Mouse (Mus musculus) midbrain, embryonic 16.5 days (tissue): Measurements from ENCODE around the gene Sf3a2. TPM values are rescaled to one million over a fixed set of nuclear protein-coding genes. Genes with fewer than 3 reads are reported as not detected.
"Not testable (repeated sequence)": the region's sequence is repeated elsewhere in the genome, so short reads cannot be mapped to it uniquely, and the experiment has no call there.

Source experiments
- ATAC-seq: fragments of 200-750 bp; cut with Nextera tagmentation; 2 replicates; pipeline ENCODE4 v1.8.0; 2017; ENCODE audit warnings: moderate TSS enrichment
- H3K27ac ChIP-seq: fragments of 300-500 bp; sonication (generic); 2 replicates; pipeline ENCODE4 v1.5.1; 2014; ENCODE audit warnings: mild to moderate bottlenecking, low read length, mixed read lengths
- H3K27me3 ChIP-seq: fragments of 300-500 bp; sonication (generic); 2 replicates; pipeline ENCODE4 v1.6.1; 2014; ENCODE audit warnings: low read depth, low read length, mixed read lengths; ENCODE audit not compliant: control insufficient read depth, insufficient read depth
- H3K36me3 ChIP-seq: fragments of 300-500 bp; sonication (generic); 2 replicates; pipeline ENCODE4 v1.6.1; 2014; ENCODE audit warnings: mild to moderate bottlenecking, low read length, moderate library complexity, mixed read lengths; ENCODE audit not compliant: control insufficient read depth, insufficient read depth
- H3K4me1 ChIP-seq: fragments of 300-500 bp; sonication (generic); 2 replicates; pipeline ENCODE4 v1.6.1; 2014; ENCODE audit warnings: mild to moderate bottlenecking, low read length, mixed read lengths; ENCODE audit not compliant: control insufficient read depth, insufficient read depth
- H3K4me2 ChIP-seq: fragments of 300-500 bp; sonication (generic); 2 replicates; pipeline ENCODE4 v1.6.1; 2014; ENCODE audit warnings: mild to moderate bottlenecking, low read length, mixed read lengths
- H3K4me3 ChIP-seq: fragments of 300-500 bp; sonication (generic); 2 replicates; pipeline ENCODE4 v1.5.1; 2014; ENCODE audit warnings: low read depth, mild to moderate bottlenecking, low read length, moderate library complexity, mixed read lengths
- H3K9ac ChIP-seq: fragments of 300-500 bp; sonication (generic); 2 replicates; pipeline ENCODE4 v1.6.1; 2014; ENCODE audit warnings: low read depth, low read length, mixed read lengths
- H3K9me3 ChIP-seq: fragments of 300-500 bp; sonication (generic); replicated peaks from 2 replicates; pipeline ENCODE4 v1.6.1; 2014; ENCODE audit warnings: mild to moderate bottlenecking, low read length, mixed read lengths; ENCODE audit not compliant: control insufficient read depth, poor library complexity, severe bottlenecking
- WGBS: fragments of 180-500 bp; shearing (Covaris S2); extraction: QIAGEN DNeasy Blood & Tissue Kit; methylation state at CpG from one replicate; pipeline ENCODE4 v1.1.7; 2014; 5-methylcytosine and 5-hydroxymethylcytosine counted together
- polyA plus RNA-seq: library from polyadenylated mRNA; unstranded; fragments of >200 nt; fragmentation: Nextera tagmentation; extraction: Ambion mirVana; gene quantifications from 2 replicates; pipeline ENCODE4 v1.2.1, GENCODE M21; 2015

Sf3a2 gene
- polyA plus RNA-seq, 1 experiment from 2014 or later: 60.6 TPM

- Histone ChIP-seq H3K27me3 (peaks cover 6% of the 10 kb centered on the region; the same call in 1 of the 2 replicates), H3K4me3 (no peak overlapping the region), H3K9ac (no peak overlapping the region), H3K4me2 (no peak overlapping the region), H3K4me1 (no peaks in the 10 kb centered on the region), H3K27ac (no peak overlapping the region), H3K9me3 (no peaks in the 10 kb centered on the region), H3K36me3 (no peaks in the 10 kb centered on the region)
- WGBS: 57% methylated on average over 7 of the region's 7 CpGs
- ATAC-seq: no peak
Observed at GRCm38 (mm10) chr10:80814800-80815199, 16.8 kb downstream of the Sf3a2 start.

DNA sequence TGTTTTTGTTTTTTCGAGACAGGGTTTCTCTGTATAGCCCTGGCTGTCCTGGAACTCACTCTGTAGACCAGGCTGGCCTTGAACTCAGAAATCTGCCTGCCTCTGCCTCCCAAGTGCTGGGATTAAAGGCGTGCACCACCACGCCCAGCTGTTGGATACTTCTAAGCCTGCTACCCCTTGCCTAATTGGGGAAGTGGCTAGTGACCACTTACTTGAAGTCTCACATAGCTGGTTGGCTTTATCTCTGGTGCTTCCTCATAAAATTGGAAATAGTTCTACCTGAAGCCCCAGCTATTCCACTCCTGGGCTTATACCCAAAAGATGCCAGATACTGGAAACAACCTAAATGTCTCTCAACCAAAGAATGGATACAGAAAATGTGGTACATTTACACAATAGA is 18.3 kb downstream of the Sf3a2 start:
- H3K4me3 ChIP-seq, H3K27ac ChIP-seq, H3K36me3 ChIP-seq, H3K9ac ChIP-seq, H3K4me1 ChIP-seq, H3K27me3 ChIP-seq, ATAC-seq, H3K4me2 ChIP-seq, H3K9me3 ChIP-seq: not testable (repeated sequence)
- 83% methylated on average over 3 of the region's 3 CpGs for WGBS

DNA sequence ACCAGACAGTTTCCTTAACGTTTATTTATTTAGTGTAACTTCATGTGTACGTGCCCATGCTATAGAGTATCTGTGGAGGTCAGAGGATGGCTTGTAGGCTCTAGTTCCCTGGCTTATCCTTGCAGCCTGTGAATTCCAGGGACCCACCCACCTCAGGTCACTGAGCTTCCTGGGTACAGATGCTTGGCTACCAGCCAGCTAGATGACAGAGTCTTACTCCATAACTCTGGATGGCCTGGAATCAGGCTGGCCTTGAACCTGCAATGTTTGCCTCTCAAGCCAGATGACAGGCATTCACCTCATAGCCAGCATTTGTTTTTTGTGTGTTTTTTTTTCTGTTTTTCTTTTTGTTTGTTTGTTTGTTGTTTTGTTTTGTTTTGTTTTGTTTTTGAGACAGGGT is 19.2 kb downstream of the Sf3a2 start:
- H3K4me1 ChIP-seq: no peaks in the 10 kb centered on the region
- ATAC-seq: no peak
- H3K4me2 ChIP-seq: no peak overlapping the region
- no peak overlapping the region for H3K27ac ChIP-seq
- H3K4me3 ChIP-seq: no peak overlapping the region
- H3K9ac ChIP-seq: no peak overlapping the region
- WGBS: 83% methylated on average over 2 of the region's 2 CpGs
- H3K36me3 ChIP-seq: no peaks in the 10 kb centered on the region
- H3K27me3 ChIP-seq: 0 out of 2 replicates have a peak, but pooled peaks cover 3% of the 10 kb centered on the region
- no peaks in the 10 kb centered on the region for H3K9me3 ChIP-seq

GRCm38 (mm10) chr10:80817955-80818354 is 20.0 kb downstream of the Sf3a2 start:
- H3K36me3 ChIP-seq, H3K4me3 ChIP-seq, H3K4me1 ChIP-seq, H3K9ac ChIP-seq, H3K27ac ChIP-seq, H3K9me3 ChIP-seq, ATAC-seq, H3K27me3 ChIP-seq, H3K4me2 ChIP-seq: not testable (repeated sequence)
- WGBS: 85% methylated on average over 7 of the region's 7 CpGs

DNA sequence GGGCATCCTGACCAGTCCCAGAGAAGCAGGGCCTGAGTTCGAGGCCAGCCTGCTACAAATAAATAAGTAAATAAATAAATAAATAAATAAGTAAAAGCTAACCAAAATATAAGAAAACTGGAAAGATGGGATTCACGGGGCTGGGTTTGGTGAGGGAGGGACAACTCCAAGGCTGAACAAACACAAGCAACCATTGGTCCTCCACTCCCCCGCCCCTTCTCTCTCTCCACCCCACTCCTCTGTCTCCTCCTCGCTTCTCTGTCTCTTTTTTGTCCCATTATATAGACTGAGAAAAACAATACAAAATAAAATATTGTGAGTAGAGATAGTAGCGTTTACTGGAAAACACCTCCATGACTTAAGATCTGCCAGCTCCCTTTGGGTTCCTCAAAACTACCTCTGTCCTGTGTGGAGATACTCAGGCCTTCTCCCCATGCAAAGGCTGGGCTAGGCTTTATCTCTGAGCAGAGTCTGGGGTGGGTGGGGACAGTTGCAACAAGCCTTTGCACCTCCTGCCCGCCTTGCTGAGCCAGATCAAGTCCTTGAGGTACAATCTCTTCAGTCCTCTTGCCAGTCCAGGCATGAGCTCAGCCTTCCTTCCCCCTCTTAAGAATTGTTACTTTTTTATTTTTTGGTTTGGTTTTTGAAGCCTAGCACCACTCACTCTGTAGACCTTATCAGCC is 20.7 kb downstream of the Sf3a2 start:
- no peaks in the 10 kb centered on the region for H3K36me3 ChIP-seq
- H3K4me3 ChIP-seq: no peak overlapping the region
- no peak overlapping the region for H3K9ac ChIP-seq
- no peaks in the 10 kb centered on the region for H3K27me3 ChIP-seq
- no peaks in the 10 kb centered on the region for H3K9me3 ChIP-seq
- no peak for ATAC-seq
- 61% methylated on average over 6 of the region's 6 CpGs for WGBS
- no peaks in the 10 kb centered on the region for H3K4me1 ChIP-seq
- no peak overlapping the region for H3K4me2 ChIP-seq
- no peak overlapping the region for H3K27ac ChIP-seq

GRCm38 (mm10) chr10:80819406-80819805 is 21.4 kb downstream of the Sf3a2 start:
- Histone ChIP-seq H3K9me3 (no peaks in the 10 kb centered on the region), H3K4me2 (no peak overlapping the region), H3K4me1 (no peaks in the 10 kb centered on the region), H3K9ac (no peak overlapping the region), H3K27ac (no peak overlapping the region), H3K36me3 (no peaks in the 10 kb centered on the region), H3K27me3 (no peaks in the 10 kb centered on the region), H3K4me3 (no peak overlapping the region)
- ATAC-seq: no peak
- 61% methylated on average over 3 of the region's 3 CpGs for WGBS

- whole genome bisulfite sequencing: 41% methylated on average over 2 of the region's 2 CpGs
- no peak for ATAC-seq
- no peaks in the 10 kb centered on the region for H3K36me3 ChIP-seq
Observed at GRCm38 (mm10) chr10:80821991-80822390, 24.0 kb downstream of the Sf3a2 start.

GRCm38 (mm10) chr10:80822528-80822927 is 24.5 kb downstream of the Sf3a2 start:
- H3K4me2 ChIP-seq: no peak overlapping the region
- H3K27me3 ChIP-seq: no peaks in the 10 kb centered on the region
- no peaks in the 10 kb centered on the region for H3K9me3 ChIP-seq
- no peak overlapping the region for H3K4me3 ChIP-seq
- H3K27ac ChIP-seq: no peak overlapping the region
- no peaks in the 10 kb centered on the region for H3K36me3 ChIP-seq
- H3K4me1 ChIP-seq: peaks cover 2% of the 10 kb centered on the region
- no peak for ATAC-seq
- WGBS: 89% methylated on average over 5 of the region's 5 CpGs
- H3K9ac ChIP-seq: no peak overlapping the region

More at GRCm38 (mm10) chr10:80821991-80822390, 24.0 kb downstream of the Sf3a2 start:
- Histone ChIP-seq H3K4me1 (no peaks in the 10 kb centered on the region), H3K4me2 (no peak overlapping the region), H3K4me3 (no peak overlapping the region), H3K27me3 (no peaks in the 10 kb centered on the region), H3K9ac (no peak overlapping the region), H3K9me3 (no peaks in the 10 kb centered on the region), H3K27ac (no peak overlapping the region)

- Histone ChIP-seq H3K4me1 (peaks cover 10% of the 10 kb centered on the region), H3K27ac (no peak overlapping the region), H3K9me3 (no peaks in the 10 kb centered on the region), H3K4me3 (no peak overlapping the region), H3K9ac (no peak overlapping the region), H3K4me2 (no peak overlapping the region), H3K36me3 (no peaks in the 10 kb centered on the region), H3K27me3 (no peaks in the 10 kb centered on the region)
- 78% methylated on average over 1 of the region's 1 CpGs for WGBS
- ATAC-seq: no peak
Observed at GRCm38 (mm10) chr10:80823316-80823715, 25.3 kb downstream of the Sf3a2 start.
